Mouse (Mus musculus): ENCODE results near the gene Gspt2.
"Not testable (repeated sequence)": the region's sequence is repeated elsewhere in the genome, so short reads cannot be mapped to it uniquely, and the experiment has no call there.

The Gspt2 gene

DNA sequence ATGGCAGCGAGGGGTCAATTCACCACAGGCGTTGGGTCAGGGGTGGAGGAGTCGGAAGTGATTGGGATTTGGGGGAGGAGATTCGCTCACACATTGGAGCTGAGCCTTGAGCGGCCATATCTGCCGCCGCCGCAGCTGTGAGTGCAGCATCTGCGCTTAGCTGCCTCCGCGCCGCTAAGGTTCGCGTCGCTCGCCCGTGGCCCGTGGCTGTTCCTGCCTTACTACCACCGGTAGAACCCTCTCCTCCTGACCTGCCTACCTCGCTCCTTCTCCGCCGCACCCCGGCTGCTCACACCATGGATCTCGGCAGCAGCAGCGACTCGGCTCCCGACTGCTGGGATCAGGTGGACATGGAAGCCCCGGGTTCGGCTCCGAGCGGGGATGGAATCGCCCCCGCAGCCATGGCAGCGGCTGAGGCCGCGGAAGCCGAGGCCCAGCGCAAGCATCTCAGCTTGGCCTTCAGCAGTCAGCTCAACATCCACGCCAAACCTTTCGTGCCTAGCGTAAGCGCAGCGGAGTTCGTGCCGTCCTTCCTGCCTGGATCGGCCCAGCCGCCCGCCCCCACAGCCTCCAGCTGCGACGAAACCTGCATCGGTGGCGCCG lies at the start of gene Gspt2:
Gspt2 (plus strand) TSS at position 109 of the 603 bp plus-strand sequence.
- peak; percentile 93 for DNase-seq

DNA sequence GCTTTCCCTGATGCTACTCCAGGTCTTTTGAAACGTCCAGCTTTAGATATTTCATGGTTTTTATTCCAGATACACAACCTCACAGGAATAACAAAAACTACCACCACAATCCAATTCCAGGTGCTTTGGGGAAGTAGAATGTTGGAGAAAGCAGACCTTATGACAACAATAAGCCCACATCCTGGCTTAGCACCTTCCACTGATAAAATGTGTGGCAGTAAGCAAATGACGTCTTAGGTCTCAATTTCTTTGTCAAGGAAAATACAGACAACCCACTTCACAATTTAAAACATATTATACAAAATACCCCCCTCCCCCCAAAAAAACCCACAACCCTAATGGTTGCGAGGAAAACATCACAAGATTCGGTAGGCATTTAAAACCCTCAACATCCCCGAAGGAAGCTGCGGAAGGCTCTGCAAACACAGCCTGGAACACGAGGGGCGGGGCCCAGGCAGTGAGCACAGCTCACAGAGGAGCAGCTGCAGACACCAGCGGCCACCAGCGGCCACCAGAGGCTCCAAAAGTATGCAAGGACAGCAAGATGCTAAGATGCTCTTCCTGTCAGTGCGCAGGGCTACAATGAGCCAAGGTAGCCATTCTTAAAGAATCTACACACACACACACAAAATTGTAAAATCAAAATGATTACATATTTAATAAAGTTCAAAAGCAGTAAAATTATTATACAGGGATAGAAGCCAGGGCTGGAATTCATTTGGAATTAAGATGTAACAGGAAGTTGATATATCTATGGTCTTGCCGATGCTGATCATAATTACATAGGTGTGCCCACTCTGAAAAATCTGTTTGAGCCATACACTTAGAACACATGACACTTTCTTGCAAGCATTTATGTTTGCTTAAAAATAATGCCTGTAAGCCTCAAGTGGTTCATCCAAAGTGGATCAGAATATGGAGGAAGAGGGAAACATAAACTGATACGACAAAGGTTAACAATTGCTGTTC lies 10.8 kb upstream of the Gspt2 start:
- no peak for DNase-seq

DNA sequence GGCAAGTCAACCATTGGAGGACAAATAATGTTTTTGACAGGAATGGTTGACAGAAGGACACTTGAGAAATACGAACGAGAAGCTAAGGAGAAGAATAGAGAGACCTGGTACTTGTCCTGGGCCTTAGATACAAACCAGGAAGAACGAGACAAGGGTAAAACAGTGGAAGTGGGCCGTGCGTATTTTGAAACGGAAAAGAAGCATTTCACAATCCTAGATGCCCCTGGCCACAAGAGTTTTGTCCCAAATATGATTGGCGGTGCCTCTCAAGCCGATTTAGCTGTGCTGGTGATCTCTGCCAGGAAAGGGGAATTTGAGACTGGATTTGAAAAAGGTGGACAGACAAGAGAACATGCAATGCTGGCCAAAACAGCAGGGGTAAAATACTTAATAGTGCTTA lies 1.0 kb downstream of the Gspt2 start:
- no peak for DNase-seq

DNA sequence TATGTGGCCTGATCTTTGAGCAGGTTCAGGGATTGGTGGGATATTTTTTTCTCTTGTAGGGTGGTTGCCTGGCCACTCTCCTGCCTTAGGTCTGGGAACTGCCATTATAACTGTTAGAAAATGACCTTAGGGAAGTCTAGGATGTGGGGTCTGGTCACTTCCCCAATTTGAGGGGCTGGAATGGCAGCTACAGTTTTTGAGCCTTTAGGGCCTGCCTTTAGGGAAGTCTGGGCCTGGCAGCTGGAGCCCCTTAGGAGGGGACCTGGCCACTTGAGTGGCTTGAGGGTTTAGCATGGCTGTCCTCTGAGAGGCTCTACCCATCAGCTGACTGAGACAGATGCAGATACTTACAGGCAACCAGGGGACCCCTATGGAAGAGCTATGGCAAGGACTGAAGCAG lies 12.7 kb downstream of the Gspt2 start:
- no peak for DNase-seq

DNA sequence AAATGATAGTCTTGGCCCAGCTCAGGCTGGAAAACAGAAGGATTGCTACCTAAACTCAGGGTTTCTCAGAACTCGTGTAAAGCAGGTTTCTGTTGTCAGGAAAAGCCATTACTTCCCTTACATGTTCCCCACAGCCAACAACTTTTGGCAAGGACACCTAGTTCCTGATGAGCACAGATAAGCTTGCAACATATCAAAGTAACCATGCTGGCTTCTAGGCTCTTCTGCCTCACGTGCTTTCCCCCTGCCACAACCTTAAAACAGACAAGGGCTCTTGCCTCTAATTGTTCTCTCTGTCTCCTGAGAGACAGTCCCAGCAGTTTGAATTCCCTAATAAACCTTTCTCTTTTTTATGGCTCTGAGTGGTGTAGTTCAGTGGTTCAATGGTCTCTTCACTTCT lies 21.9 kb downstream of the Gspt2 start:
- no peak for DNase-seq

DNA sequence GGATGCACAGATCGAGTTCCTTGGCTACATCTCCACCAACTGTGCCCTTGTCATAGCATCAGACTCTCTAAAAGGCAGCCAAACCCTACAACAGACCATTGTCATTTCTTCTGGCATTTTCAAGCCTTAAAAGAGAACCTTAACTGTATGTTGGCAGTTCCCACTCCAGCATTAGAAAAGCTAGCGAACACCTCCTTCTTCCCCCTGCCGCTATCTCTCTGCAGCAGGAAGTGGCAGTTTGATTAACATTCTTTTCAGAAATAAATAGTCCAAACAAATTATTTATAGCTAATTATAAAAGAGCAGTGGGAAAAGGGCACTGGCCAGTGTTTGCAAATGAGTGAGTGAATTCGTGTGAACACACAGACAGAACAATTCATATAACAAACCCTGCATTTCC lies 34.9 kb downstream of the Gspt2 start:
- DNase-seq = no peak

DNA sequence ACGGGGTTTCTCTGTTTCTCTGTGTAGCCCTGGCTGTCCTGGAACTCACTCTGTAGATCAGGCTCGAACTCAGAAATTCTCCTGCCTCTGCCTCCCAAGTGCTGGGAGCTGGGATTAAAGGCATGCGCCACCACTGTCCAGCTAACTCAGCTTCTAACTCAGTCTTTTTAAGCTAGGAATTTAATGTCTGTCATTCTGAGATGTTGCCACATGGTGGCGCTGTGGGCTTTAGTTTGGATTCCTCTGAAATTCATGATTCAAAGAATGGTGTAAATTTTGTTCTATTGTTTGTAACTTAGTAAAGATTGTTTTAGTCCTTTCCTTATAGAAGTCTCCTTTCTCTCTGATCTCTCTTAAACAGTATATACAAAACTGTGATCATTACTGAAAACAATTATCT lies 39.1 kb downstream of the Gspt2 start:
- DNase-seq = no peak

DNA sequence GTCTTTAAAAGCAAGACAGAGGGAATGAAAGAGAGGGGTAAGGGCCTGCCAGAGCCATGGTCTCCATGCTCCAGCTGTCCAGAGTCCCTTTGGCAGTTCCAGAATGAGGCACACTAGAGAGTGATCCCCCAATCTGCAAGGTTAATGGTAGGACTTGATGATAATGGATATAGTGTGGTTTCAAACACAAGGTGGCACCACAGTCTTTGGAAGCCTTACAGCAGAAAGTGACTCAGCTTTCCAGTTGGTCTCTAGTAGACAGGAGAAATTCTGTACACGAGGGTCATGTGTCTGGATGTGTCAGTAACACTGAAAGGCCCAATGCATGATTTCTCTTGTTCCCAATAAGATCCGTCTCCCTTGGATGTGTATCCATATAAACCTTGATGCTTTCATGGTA lies 45.7 kb downstream of the Gspt2 start:
- DNase-seq = not testable (repeated sequence)

DNA sequence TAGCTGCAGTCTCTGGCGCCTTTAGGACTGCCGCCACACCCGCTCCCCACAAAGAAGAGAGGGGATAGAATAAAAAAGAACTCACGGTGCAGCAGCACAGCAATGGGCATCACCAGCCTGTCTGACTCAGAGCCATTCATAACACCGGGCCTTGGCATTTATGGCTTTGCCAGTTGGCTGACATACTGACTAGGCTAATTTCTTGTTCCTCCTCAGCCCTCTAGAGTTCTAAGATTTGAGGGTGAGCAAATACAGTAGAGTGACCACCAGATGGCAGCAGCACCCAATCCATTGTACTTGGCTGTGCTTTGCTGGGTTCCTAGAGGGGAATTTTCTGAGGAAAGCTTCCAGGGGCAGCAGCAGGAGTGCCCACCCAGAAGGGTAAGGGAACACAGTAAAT lies 53.7 kb downstream of the Gspt2 start:
- peak; percentile 71 for DNase-seq
